Mouse (Mus musculus): Measurements from ENCODE around the gene Upf2. TPM values are rescaled to one million over a fixed set of nuclear protein-coding genes. Genes with fewer than 3 reads are reported as not detected.
A peak's percentile ranks its signal among the peaks of the same experiment; 100 is the strongest.

Upf2 gene
- polyA plus RNA-seq, 1 experiment from 2014 or later = 7.3 TPM

- 64% methylated on average over 5 of the region's 5 CpGs for WGBS
- H3K9me3 ChIP-seq (replicated peaks; ENCODE audit: low read length) = no peaks in the 10 kb centered on the region
Observed at GRCm38 (mm10) chr2:5927481-5927880, 23.8 kb upstream of the Upf2 start.

DNA sequence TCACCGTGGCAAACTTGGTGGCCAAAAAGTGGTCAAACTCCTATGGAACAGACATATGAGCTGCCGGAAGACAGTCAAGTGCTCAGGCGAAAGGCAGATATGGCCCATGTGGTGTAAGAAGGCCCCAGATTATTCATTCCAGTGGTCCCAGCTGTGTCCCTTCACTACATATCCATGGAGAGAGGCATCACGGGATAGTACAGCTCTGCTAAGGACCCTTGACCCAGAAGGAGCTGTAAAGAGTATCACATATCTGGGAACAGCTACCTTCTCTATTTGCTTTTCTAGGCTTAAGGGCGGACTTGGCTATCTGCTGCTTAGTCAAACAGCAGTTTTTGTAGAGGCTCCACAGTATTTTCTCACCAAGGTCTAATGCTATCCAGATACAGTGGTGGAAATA lies 21.5 kb upstream of the Upf2 start:
- ATAC-seq (replicated peaks; ENCODE audit: low FRiP score, low read depth) = no peak; the same call in 1 of the 2 replicates
- whole genome bisulfite sequencing = 54% methylated on average over 5 of the region's 5 CpGs
- TF ChIP-seq CTCF (IDR thresholded peaks at IDR 0.05; ENCODE audit: low read depth) = no peak

More at GRCm38 (mm10) chr2:5927481-5927880, 23.8 kb upstream of the Upf2 start:
- Histone ChIP-seq H3K4me3 (replicated peaks; ENCODE audit: low read depth, low read length) (no peak overlapping the region), H3K4me2 (ENCODE audit: low read length) (no peak overlapping the region), H3K9ac (ENCODE audit: low read depth, low read length) (no peak overlapping the region), H3K4me1 (replicated peaks; ENCODE audit: insufficient read depth, low read length) (no peaks in the 10 kb centered on the region), H3K27ac (no peak overlapping the region), H3K36me3 (ENCODE audit: insufficient read depth, low read length) (0 out of 2 replicates have a peak, but pooled peaks cover 3% of the 10 kb centered on the region), H3K27me3 (ENCODE audit: insufficient read depth, low read length) (no peaks in the 10 kb centered on the region)
- DNase-seq (ENCODE audit: low spot score) (peak; percentile 23), ATAC-seq (replicated peaks; ENCODE audit: low FRiP score, low read depth) (0 out of 2 replicates have a peak, but pooled peaks have one; percentile 27)
- no peak for TF ChIP-seq CTCF (IDR thresholded peaks at IDR 0.05; ENCODE audit: low read depth)

DNA sequence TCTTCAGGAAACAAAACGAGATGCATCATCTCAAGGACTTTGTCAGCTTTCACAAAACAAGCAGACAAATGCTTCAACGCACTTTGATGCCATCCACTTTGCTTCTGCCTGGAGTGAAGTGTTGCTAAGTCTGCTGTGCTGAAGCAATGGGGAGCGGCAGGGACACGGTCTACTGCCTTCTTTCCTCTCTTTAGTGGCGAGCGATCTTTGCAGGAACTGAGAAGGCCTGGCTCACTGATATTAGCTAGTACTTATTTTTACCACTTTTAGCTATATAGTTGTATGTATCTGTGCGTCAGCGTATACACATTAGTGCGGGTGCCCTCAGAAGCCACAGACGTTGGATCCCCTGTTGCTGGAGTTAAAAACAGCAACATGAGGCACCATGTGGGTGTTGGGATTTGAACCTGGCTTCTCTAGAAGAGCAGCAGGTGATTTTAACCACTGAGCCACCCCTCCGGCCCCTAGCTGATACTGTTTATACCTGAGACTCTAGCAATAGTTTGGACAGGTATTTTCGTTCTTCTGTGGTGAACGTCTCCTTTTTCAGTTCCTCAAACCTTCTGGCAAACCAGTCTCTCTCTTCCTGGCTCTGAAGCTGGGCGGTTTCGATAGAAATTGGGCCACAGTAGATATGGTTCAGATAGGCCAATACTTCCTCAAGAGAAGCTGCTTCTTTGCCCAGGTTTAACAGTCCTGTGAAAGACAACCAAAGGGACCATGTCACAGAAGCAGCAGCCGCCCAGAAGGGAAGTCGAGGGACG lies 20.8 kb upstream of the Upf2 start:
- H3K27me3 ChIP-seq (ENCODE audit: insufficient read depth, low read length) = no peaks in the 10 kb centered on the region
- ATAC-seq (replicated peaks; ENCODE audit: low FRiP score, low read depth) (no peak), DNase-seq (ENCODE audit: low spot score) (no peak)
- no peaks in the 10 kb centered on the region for H3K36me3 ChIP-seq (ENCODE audit: insufficient read depth, low read length)
- no peaks in the 10 kb centered on the region for H3K9me3 ChIP-seq (replicated peaks; ENCODE audit: low read length)
- no peak overlapping the region for H3K4me3 ChIP-seq (replicated peaks; ENCODE audit: low read depth, low read length)
- no peak overlapping the region for H3K9ac ChIP-seq (ENCODE audit: low read depth, low read length)
- TF ChIP-seq CTCF (IDR thresholded peaks at IDR 0.05; ENCODE audit: low read depth) = no peak
- no peak overlapping the region for H3K27ac ChIP-seq
- H3K4me1 ChIP-seq (replicated peaks; ENCODE audit: insufficient read depth, low read length) = no peaks in the 10 kb centered on the region
- no peak overlapping the region for H3K4me2 ChIP-seq (ENCODE audit: low read length)
- 68% methylated on average over 18 of the region's 18 CpGs for WGBS

More for the DNA sequence above, 21.5 kb upstream of the Upf2 start:
- Histone ChIP-seq H3K9ac (ENCODE audit: low read depth, low read length) (no peak overlapping the region), H3K4me2 (ENCODE audit: low read length) (no peak overlapping the region), H3K36me3 (ENCODE audit: insufficient read depth, low read length) (no peaks in the 10 kb centered on the region), H3K4me3 (replicated peaks; ENCODE audit: low read depth, low read length) (no peak overlapping the region), H3K9me3 (replicated peaks; ENCODE audit: low read length) (no peaks in the 10 kb centered on the region), H3K4me1 (replicated peaks; ENCODE audit: insufficient read depth, low read length) (no peaks in the 10 kb centered on the region), H3K27ac (no peak overlapping the region), H3K27me3 (ENCODE audit: insufficient read depth, low read length) (no peaks in the 10 kb centered on the region)
- DNase-seq (ENCODE audit: low spot score) = peak; percentile 40

GRCm38 (mm10) chr2:5931938-5932337 lies 19.3 kb upstream of the Upf2 start:
- Histone ChIP-seq H3K4me2 (ENCODE audit: low read length) (no peak overlapping the region), H3K27me3 (ENCODE audit: insufficient read depth, low read length) (no peaks in the 10 kb centered on the region), H3K27ac (no peak overlapping the region), H3K9ac (ENCODE audit: low read depth, low read length) (no peak overlapping the region), H3K4me1 (replicated peaks; ENCODE audit: insufficient read depth, low read length) (no peaks in the 10 kb centered on the region), H3K36me3 (ENCODE audit: insufficient read depth, low read length) (no peaks in the 10 kb centered on the region), H3K9me3 (replicated peaks; ENCODE audit: low read length) (no peaks in the 10 kb centered on the region), H3K4me3 (replicated peaks; ENCODE audit: low read depth, low read length) (no peak overlapping the region)
- ATAC-seq (replicated peaks; ENCODE audit: low FRiP score, low read depth) (no peak), DNase-seq (ENCODE audit: low spot score) (no peak)
- WGBS = 97% methylated on average over 5 of the region's 5 CpGs
- TF ChIP-seq CTCF (IDR thresholded peaks at IDR 0.05; ENCODE audit: low read depth) = no peak

GRCm38 (mm10) chr2:5934936-5935335 lies 16.3 kb upstream of the Upf2 start:
- H3K9ac ChIP-seq (ENCODE audit: low read depth, low read length) = no peak overlapping the region
- no peaks in the 10 kb centered on the region for H3K4me1 ChIP-seq (replicated peaks; ENCODE audit: insufficient read depth, low read length)
- no peak for TF ChIP-seq CTCF (IDR thresholded peaks at IDR 0.05; ENCODE audit: low read depth)
- no peaks in the 10 kb centered on the region for H3K36me3 ChIP-seq (ENCODE audit: insufficient read depth, low read length)
- H3K27ac ChIP-seq = no peak overlapping the region
- H3K27me3 ChIP-seq (ENCODE audit: insufficient read depth, low read length) = no peaks in the 10 kb centered on the region
- no peak for ATAC-seq (replicated peaks; ENCODE audit: low FRiP score, low read depth)
- no peak for DNase-seq (ENCODE audit: low spot score)
- H3K9me3 ChIP-seq (replicated peaks; ENCODE audit: low read length) = no peaks in the 10 kb centered on the region
- WGBS = 58% methylated on average over 3 of the region's 3 CpGs
- H3K4me2 ChIP-seq (ENCODE audit: low read length) = no peak overlapping the region
- no peak overlapping the region for H3K4me3 ChIP-seq (replicated peaks; ENCODE audit: low read depth, low read length)

- ATAC-seq (replicated peaks; ENCODE audit: low FRiP score, low read depth) (0 out of 2 replicates have a peak, but pooled peaks have one; percentile 46), DNase-seq (ENCODE audit: low spot score) (peak; percentile 53)
- Histone ChIP-seq H3K27me3 (ENCODE audit: insufficient read depth, low read length) (no peaks in the 10 kb centered on the region), H3K27ac (no peak overlapping the region), H3K9me3 (replicated peaks; ENCODE audit: low read length) (no peaks in the 10 kb centered on the region), H3K4me2 (ENCODE audit: low read length) (no peak overlapping the region), H3K4me1 (replicated peaks; ENCODE audit: insufficient read depth, low read length) (no peaks in the 10 kb centered on the region), H3K9ac (ENCODE audit: low read depth, low read length) (no peak overlapping the region), H3K4me3 (replicated peaks; ENCODE audit: low read depth, low read length) (no peak overlapping the region), H3K36me3 (ENCODE audit: insufficient read depth, low read length) (no peaks in the 10 kb centered on the region)
- no peak for TF ChIP-seq CTCF (IDR thresholded peaks at IDR 0.05; ENCODE audit: low read depth)
- WGBS = 32% methylated on average over 6 of the region's 6 CpGs
Observed at GRCm38 (mm10) chr2:5936068-5936467, 15.2 kb upstream of the Upf2 start.

Measured in kidney, postnatal 0 days (tissue).